Mouse (Mus musculus) T-helper 1 cell (primary cell): ENCODE measurements around the gene Mecp2.
"Not testable (repeated sequence)": the region's sequence is repeated elsewhere in the genome, so short reads cannot be mapped to it uniquely, and the experiment has no call there.

ENCODE experiments used
- in situ Hi-C: fragments of 300-600 bp; cut with MboI, MseI; formaldehyde crosslinking; loops from one replicate; pipeline ENCODE4 v1.15.1; 2025; ENCODE audit warnings: high pct_unique_total_duplicates

Gene Mecp2

GRCm38 (mm10) chrX:74135263-74135662 is at the start of gene Mecp2:
Mecp2 (minus strand) TSS chrX:74135363.
- in situ Hi-C loops: not testable (repeated sequence)

GRCm38 (mm10) chrX:74176959-74177358 is 41.8 kb upstream of the Mecp2 start, which contains the start of gene Tktl1:
Tktl1 (plus strand) TSS chrX:74177259.
- in situ Hi-C loops: no loop called here

GRCm38 (mm10) chrX:74167738-74168137 is 32.6 kb upstream of the Mecp2 start, which contains the start of gene Tex28:
Tex28 (minus strand) TSS chrX:74167838.
- in situ Hi-C loops: no loop called here

GRCm38 (mm10) chrX:74127164-74127563 is 8.0 kb downstream of the Mecp2 start, which contains the start of gene Opn1mw:
Opn1mw (plus strand) TSS chrX:74127464.
- in situ Hi-C loops: no loop called here

- in situ Hi-C loops: no loop called here
These were observed 10.2 kb downstream of the Mecp2 start for GRCm38 (mm10) chrX:74124975-74125374.

- in situ Hi-C loops: loop anchor here (5.0 kb wide), 1 partner anchor 297 kb away; no protein-coding TSS in a partner anchor
These were observed 19.7 kb downstream of the Mecp2 start for GRCm38 (mm10) chrX:74115511-74115910.

- in situ Hi-C loops: no loop called here
These were observed 21.1 kb downstream of the Mecp2 start for GRCm38 (mm10) chrX:74114036-74114435.

- in situ Hi-C loops: no loop called here
These were observed 26.4 kb downstream of the Mecp2 start for GRCm38 (mm10) chrX:74108747-74109146.

- in situ Hi-C loops: no loop called here
These were observed 29.2 kb downstream of the Mecp2 start for GRCm38 (mm10) chrX:74105916-74106315.

GRCm38 (mm10) chrX:74103457-74104188 is 31.5 kb downstream of the Mecp2 start:
- in situ Hi-C loops: no loop called here

GRCm38 (mm10) chrX:74095130-74095529 is 40.0 kb downstream of the Mecp2 start:
- in situ Hi-C loops: no loop called here

GRCm38 (mm10) chrX:74085601-74086038 is 49.5 kb downstream of the Mecp2 start:
- in situ Hi-C loops: no loop called here

- in situ Hi-C loops: no loop called here
These were observed 50.1 kb downstream of the Mecp2 start for GRCm38 (mm10) chrX:74084946-74085498.

- in situ Hi-C loops: no loop called here
These were observed 50.8 kb downstream of the Mecp2 start for GRCm38 (mm10) chrX:74084276-74084837.

GRCm38 (mm10) chrX:74070794-74071193 is 64.4 kb downstream of the Mecp2 start:
- in situ Hi-C loops: no loop called here

GRCm38 (mm10) chrX:74067891-74068290 is 67.3 kb downstream of the Mecp2 start:
- in situ Hi-C loops: loop anchor here (10.0 kb wide), 1 partner anchor 1027 kb away; the partner anchor contains the start of gene Dkc1

- in situ Hi-C loops: no loop called here
These were observed 90.1 kb downstream of the Mecp2 start for GRCm38 (mm10) chrX:74045107-74045506.

GRCm38 (mm10) chrX:74037702-74038375 is 97.3 kb downstream of the Mecp2 start:
- in situ Hi-C loops: no loop called here

- in situ Hi-C loops: no loop called here
These were observed 105.2 kb downstream of the Mecp2 start for GRCm38 (mm10) chrX:74030000-74030399.

GRCm38 (mm10) chrX:74023188-74024049 is 111.7 kb downstream of the Mecp2 start, which contains the start of gene Irak1:
Irak1 (minus strand) TSS chrX:74023918.
- in situ Hi-C loops: no loop called here

- in situ Hi-C loops: no loop called here
These were observed 112.4 kb downstream of the Mecp2 start for GRCm38 (mm10) chrX:74022795-74023187.
